In genomic region chr4:148015418-148015817, GRCm38 (mm10) we compare ENCODE assay signal across 12 mouse cellular contexts. TPM values are rescaled to one million over a fixed set of nuclear protein-coding genes. Genes with fewer than 3 reads are reported as not detected.
DNase-seq lines count a peak whose midpoint lies in the region; ATAC-seq and TF ChIP-seq lines count a peak whose summit lies in the region.
"Had no signal": no experiment of that assay in that cellular context is flagged by ENCODE, and none has a peak within 500 bp of the region (broad histone marks: within the 10 kb centered on the region; RNA-seq: fewer than 3 reads in every experiment).

No protein-coding gene starts in this region.

- no peak for TF ChIP-seq EP300 in liver, embryonic 14.5 days (IDR thresholded peaks at IDR 0.05; ENCODE audit: low read depth)

- no peak overlapping the region for H3K9ac ChIP-seq in forebrain, postnatal 0 days
- H3K9ac ChIP-seq in forebrain, embryonic 15.5 days (replicated peaks), result no peak overlapping the region
- no peak overlapping the region for H3K9ac ChIP-seq in liver, embryonic 14.5 days (replicated peaks)
- H3K9ac ChIP-seq in liver, embryonic 12.5 days, result no peak overlapping the region
- H3K9ac ChIP-seq in ES-E14 (ENCODE audit: insufficient read depth, low read depth, low read length, poor library complexity, severe bottlenecking), result no peak overlapping the region
- H3K9ac ChIP-seq: heart, embryonic 13.5 days; limb, embryonic 12.5 days had no signal

- peaks cover 97% of the 10 kb centered on the region for H3K36me3 ChIP-seq in forebrain, postnatal 0 days (ENCODE audit: insufficient read depth)
- peaks cover 97% of the 10 kb centered on the region for H3K36me3 ChIP-seq in forebrain, embryonic 15.5 days
- peaks cover 4% of the 10 kb centered on the region; the same call in 1 of the 2 replicates for H3K36me3 ChIP-seq in liver, embryonic 14.5 days (replicated peaks; ENCODE audit: control insufficient read depth, insufficient read depth, low read depth)
- H3K36me3 ChIP-seq in liver, embryonic 12.5 days, result peaks cover 96% of the 10 kb centered on the region
- peaks cover 87% of the 10 kb centered on the region for H3K36me3 ChIP-seq in ES-E14 (ENCODE audit: control insufficient read depth, insufficient read depth, low read length, poor library complexity, severe bottlenecking)
- peaks cover 59% of the 10 kb centered on the region for H3K36me3 ChIP-seq in thymus, adult 2 months (ENCODE audit: control insufficient read depth, insufficient read depth, low read length)

- H3K9me3 ChIP-seq in forebrain, postnatal 0 days (ENCODE audit: low read length), result no peaks in the 10 kb centered on the region
- H3K9me3 ChIP-seq in forebrain, embryonic 15.5 days, result no peaks in the 10 kb centered on the region
- no peaks in the 10 kb centered on the region for H3K9me3 ChIP-seq in liver, embryonic 14.5 days (ENCODE audit: control insufficient read depth, low read length)
- H3K9me3 ChIP-seq in liver, embryonic 12.5 days (replicated peaks), result no peaks in the 10 kb centered on the region
- H3K9me3 ChIP-seq in ES-E14 (ENCODE audit: control insufficient read depth, insufficient read depth, low read depth, low read length), result no peaks in the 10 kb centered on the region
- H3K9me3 ChIP-seq: heart, embryonic 13.5 days; limb, embryonic 12.5 days had no signal

- H3K4me1 ChIP-seq in forebrain, postnatal 0 days (ENCODE audit: insufficient read depth), result no peaks in the 10 kb centered on the region
- peaks cover 9% of the 10 kb centered on the region for H3K4me1 ChIP-seq in forebrain, embryonic 15.5 days
- H3K4me1 ChIP-seq in liver, embryonic 14.5 days (replicated peaks; ENCODE audit: control insufficient read depth in 2 of 2, insufficient read depth in 2 of 2, low read length in 1 of 2), result no peaks in the 10 kb centered on the region
- H3K4me1 ChIP-seq in liver, embryonic 12.5 days, result no peaks in the 10 kb centered on the region
- no peaks in the 10 kb centered on the region for H3K4me1 ChIP-seq in ES-E14 (ENCODE audit: control insufficient read depth in 2 of 2, insufficient read depth in 2 of 2, low read length in 2 of 2, poor library complexity in 1 of 2)
- no peaks in the 10 kb centered on the region for H3K4me1 ChIP-seq in thymus, adult 2 months (replicated peaks; ENCODE audit: control insufficient read depth, insufficient read depth, low read length)
- H3K4me1 ChIP-seq: heart, embryonic 13.5 days; limb, embryonic 12.5 days had no signal

- peak; percentile 57 for TF ChIP-seq CTCF in forebrain, postnatal 0 days (IDR thresholded peaks at IDR 0.05; ENCODE audit: low read depth)
- TF ChIP-seq CTCF in liver, embryonic 14.5 days (IDR thresholded peaks at IDR 0.05; ENCODE audit: low read depth), result peak; percentile 67
- TF ChIP-seq CTCF in thymus, adult 2 months (IDR thresholded peaks at IDR 0.05; ENCODE audit: borderline replicate concordance, control insufficient read depth, extremely low read depth, insufficient read depth, low read length, poor library complexity), result no peak

- no peak overlapping the region for H3K4me3 ChIP-seq in forebrain, postnatal 0 days (ENCODE audit: low read depth, low read length)
- H3K4me3 ChIP-seq in forebrain, embryonic 15.5 days, result no peak overlapping the region
- H3K4me3 ChIP-seq in liver, embryonic 14.5 days (ENCODE audit: insufficient read depth in 1 of 2, low read depth in 2 of 2, low read length in 2 of 2), result no peak overlapping the region
- H3K4me3 ChIP-seq in liver, embryonic 12.5 days, result no peak overlapping the region
- H3K4me3 ChIP-seq in ES-E14 (ENCODE audit: insufficient read depth in 1 of 2, low read depth in 1 of 2, low read length in 2 of 2, poor library complexity in 1 of 2, severe bottlenecking in 1 of 2), result no peak overlapping the region
- H3K4me3 ChIP-seq in thymus, adult 2 months (ENCODE audit: control insufficient read depth, insufficient read depth, low read length), result no peak overlapping the region
- H3K4me3 ChIP-seq: heart, embryonic 13.5 days; limb, embryonic 12.5 days had no signal

- no peaks in the 10 kb centered on the region for H3K27me3 ChIP-seq in forebrain, postnatal 0 days (ENCODE audit: insufficient read depth, low read length)
- no peaks in the 10 kb centered on the region for H3K27me3 ChIP-seq in forebrain, embryonic 15.5 days
- no peaks in the 10 kb centered on the region for H3K27me3 ChIP-seq in liver, embryonic 14.5 days (ENCODE audit: control insufficient read depth, insufficient read depth, low read length)
- H3K27me3 ChIP-seq in liver, embryonic 12.5 days (replicated peaks), result no peaks in the 10 kb centered on the region
- no peaks in the 10 kb centered on the region for H3K27me3 ChIP-seq in thymus, adult 2 months (ENCODE audit: control insufficient read depth, insufficient read depth, low read length)
- H3K27me3 ChIP-seq: heart, embryonic 13.5 days; limb, embryonic 12.5 days had no signal

- no peak for ATAC-seq in forebrain, postnatal 0 days
- ATAC-seq in forebrain, embryonic 15.5 days (replicated peaks), result no peak
- ATAC-seq in liver, embryonic 14.5 days (ENCODE audit: insufficient read depth), result no peak
- ATAC-seq in liver, embryonic 12.5 days, result no peak

- DNase-seq in forebrain, postnatal 0 days, result no peak
- no peak for DNase-seq in liver, embryonic 14.5 days (ENCODE audit: low read depth in 3 of 3, low spot score in 3 of 3)
- peak; percentile 45 for DNase-seq in ES-E14 (ENCODE audit: low read depth, low spot score)
- peak; percentile 13 for DNase-seq in induced T-regulatory cell, adult 2 months (ENCODE audit: low read depth)
- no peak for DNase-seq in thymus, postnatal 36 days
- DNase-seq in thymus, adult 2 months, result no peak
- DNase-seq: kidney, adult 18-20 months had no signal

- no peak overlapping the region for H3K27ac ChIP-seq in forebrain, postnatal 0 days (ENCODE audit: low read depth, low read length)
- H3K27ac ChIP-seq in forebrain, embryonic 15.5 days (replicated peaks), result no peak overlapping the region
- H3K27ac ChIP-seq in liver, embryonic 14.5 days, result no peak overlapping the region
- H3K27ac ChIP-seq in liver, embryonic 12.5 days, result no peak overlapping the region
- no peak overlapping the region for H3K27ac ChIP-seq in ES-E14 (ENCODE audit: insufficient read depth, low read depth, low read length, poor library complexity, severe bottlenecking)
- H3K27ac ChIP-seq in thymus, adult 2 months (ENCODE audit: control insufficient read depth, insufficient read depth, low read length), result no peak overlapping the region
- H3K27ac ChIP-seq: heart, embryonic 13.5 days; limb, embryonic 12.5 days had no signal

- no peak overlapping the region for H3K4me2 ChIP-seq in forebrain, postnatal 0 days (ENCODE audit: low read depth)
- H3K4me2 ChIP-seq in forebrain, embryonic 15.5 days (replicated peaks), result no peak overlapping the region
- no peak overlapping the region for H3K4me2 ChIP-seq in liver, embryonic 14.5 days (ENCODE audit: low read depth)
- H3K4me2 ChIP-seq in liver, embryonic 12.5 days, result no peak overlapping the region
- H3K4me2 ChIP-seq: heart, embryonic 13.5 days; limb, embryonic 12.5 days had no signal

- in situ Hi-C loops in ES-E14 (cut with MboI; ENCODE audit: low sequenced_read_pairs in 2 of 2, unreplicated experiment in 2 of 2), result no loop called here

- 88% methylated on average over 10 of the region's 10 CpGs for WGBS in forebrain, postnatal 0 days
- 86% methylated on average over 10 of the region's 10 CpGs for WGBS in forebrain, embryonic 15.5 days
- WGBS in liver, embryonic 14.5 days (ENCODE audit: insufficient replicate concordance), result 82% methylated on average over 10 of the region's 10 CpGs
- WGBS in liver, embryonic 12.5 days (ENCODE audit: insufficient replicate concordance), result 79% methylated on average over 10 of the region's 10 CpGs
- WGBS in thymus, adult 2 months, result 96% methylated on average over 10 of the region's 10 CpGs

- TF ChIP-seq POLR2A in thymus, adult 2 months (IDR thresholded peaks at IDR 0.05; ENCODE audit: control insufficient read depth, extremely low read depth, insufficient read depth, low read length, poor library complexity), result no peak

RNA-seq across cellular contexts. Expression of gene Nppa, which starts 14.9 kb away (rescaled TPM):
- 1.5 TPM in 1 of 2 replicates, not detected in the other for total RNA-seq in forebrain, postnatal 0 days (2014; rRNA removed)
- 1.1 and 2.2 TPM in 2 replicates for polyA plus RNA-seq in forebrain, postnatal 0 days (2015; fragmentation: Nextera tagmentation; extraction: Ambion mirVana)
- 0.76 and 1.6 TPM in 2 replicates for polyA plus RNA-seq in forebrain, embryonic 15.5 days (2015; fragmentation: Nextera tagmentation; extraction: Ambion mirVana)
- polyA plus RNA-seq in liver, embryonic 14.5 days (2012; rRNA removed), result not detected in 2 replicates
- polyA plus RNA-seq in liver, embryonic 14.5 days (2014; fragmentation: Nextera tagmentation; extraction: Ambion mirVana), result not detected in 2 replicates
- polyA plus RNA-seq in liver, embryonic 12.5 days (2016; fragmentation: Nextera tagmentation; extraction: Ambion mirVana), result 1.3 and 2.0 TPM in 2 replicates
- 0.37 TPM in 1 of 2 replicates, not detected in the other for total RNA-seq in ES-E14 (2012; rRNA removed)
- 1.6 and 195 TPM in 2 replicates for polyA plus RNA-seq in thymus, adult 2 months (2012; rRNA removed)

RNA-seq across cellular contexts. Expression of gene Clcn6, which starts 23.2 kb away (rescaled TPM):
- total RNA-seq in forebrain, postnatal 0 days (2014; rRNA removed), result 48.2 and 61.0 TPM in 2 replicates
- 19.9 and 26.3 TPM in 2 replicates for polyA plus RNA-seq in forebrain, postnatal 0 days (2015; fragmentation: Nextera tagmentation; extraction: Ambion mirVana)
- polyA plus RNA-seq in forebrain, embryonic 15.5 days (2015; fragmentation: Nextera tagmentation; extraction: Ambion mirVana), result 30.8 and 33.4 TPM in 2 replicates
- polyA plus RNA-seq in liver, embryonic 14.5 days (2012; rRNA removed), result 2.4 and 2.7 TPM in 2 replicates
- 0.66 and 1.0 TPM in 2 replicates for polyA plus RNA-seq in liver, embryonic 14.5 days (2014; fragmentation: Nextera tagmentation; extraction: Ambion mirVana)
- 2.1 and 2.4 TPM in 2 replicates for polyA plus RNA-seq in liver, embryonic 12.5 days (2016; fragmentation: Nextera tagmentation; extraction: Ambion mirVana)
- total RNA-seq in ES-E14 (2012; rRNA removed), result 32.5 and 49.1 TPM in 2 replicates
- polyA plus RNA-seq in thymus, adult 2 months (2012; rRNA removed), result 37.9 and 39.4 TPM in 2 replicates

RNA-seq across cellular contexts. Expression of gene Mthfr, which starts 23.5 kb away (rescaled TPM):
- total RNA-seq in forebrain, postnatal 0 days (2014; rRNA removed), result 27.0 and 34.5 TPM in 2 replicates
- polyA plus RNA-seq in forebrain, postnatal 0 days (2015; fragmentation: Nextera tagmentation; extraction: Ambion mirVana), result 3.6 and 7.9 TPM in 2 replicates
- 16.6 and 17.1 TPM in 2 replicates for polyA plus RNA-seq in forebrain, embryonic 15.5 days (2015; fragmentation: Nextera tagmentation; extraction: Ambion mirVana)
- 9.1 and 9.2 TPM in 2 replicates for polyA plus RNA-seq in liver, embryonic 14.5 days (2012; rRNA removed)
- 7.0 and 7.7 TPM in 2 replicates for polyA plus RNA-seq in liver, embryonic 14.5 days (2014; fragmentation: Nextera tagmentation; extraction: Ambion mirVana)
- polyA plus RNA-seq in liver, embryonic 12.5 days (2016; fragmentation: Nextera tagmentation; extraction: Ambion mirVana), result 14.0 and 14.7 TPM in 2 replicates
- total RNA-seq in ES-E14 (2012; rRNA removed), result 34.0 and 51.7 TPM in 2 replicates
- 28.3 and 30.2 TPM in 2 replicates for polyA plus RNA-seq in thymus, adult 2 months (2012; rRNA removed)

RNA-seq across cellular contexts. Expression of gene Nppb, which starts 29.8 kb away (rescaled TPM):
- total RNA-seq in forebrain, postnatal 0 days (2014; rRNA removed), result not detected in 2 replicates
- polyA plus RNA-seq in forebrain, postnatal 0 days (2015; fragmentation: Nextera tagmentation; extraction: Ambion mirVana), result 0.21 TPM in 1 of 2 replicates, not detected in the other
- polyA plus RNA-seq in forebrain, embryonic 15.5 days (2015; fragmentation: Nextera tagmentation; extraction: Ambion mirVana), result not detected in 2 replicates
- not detected in 2 replicates for polyA plus RNA-seq in liver, embryonic 14.5 days (2012; rRNA removed)
- polyA plus RNA-seq in liver, embryonic 14.5 days (2014; fragmentation: Nextera tagmentation; extraction: Ambion mirVana), result not detected in 2 replicates
- polyA plus RNA-seq in liver, embryonic 12.5 days (2016; fragmentation: Nextera tagmentation; extraction: Ambion mirVana), result not detected in 2 replicates
- 0.95 and 3.8 TPM in 2 replicates for total RNA-seq in ES-E14 (2012; rRNA removed)
- 0.24 and 2.3 TPM in 2 replicates for polyA plus RNA-seq in thymus, adult 2 months (2012; rRNA removed)
- polyA plus RNA-seq: limb, embryonic 12.5 days; stomach, embryonic 16.5 days had no signal

Comparison
In these comparisons a context has a peak if more than half of its experiments do, and no peak if none do; other contexts are left out.
1. DNase-seq: peak in ES-E14 (single experiment) and induced T-regulatory cell, adult 2 months (single experiment); none in forebrain, postnatal 0 days (single experiment), liver, embryonic 14.5 days (0 of 3), thymus, postnatal 36 days (0 of 2) and thymus, adult 2 months (single experiment).